Mouse (Mus musculus) heart, embryonic 13.5 days (tissue): ENCODE measurements around the gene Slc16a6. TPM values are rescaled to one million over a fixed set of nuclear protein-coding genes. Genes with fewer than 3 reads are reported as not detected.

Experiments
- ATAC-seq: fragments of 200-750 bp; cut with Nextera tagmentation; 2 replicates; pipeline ENCODE4 v1.8.0; 2017; ENCODE audit warnings: moderate TSS enrichment; ENCODE audit not compliant: insufficient number of reproducible peaks, low FRiP score, low TSS enrichment; ENCODE audit errors: extremely low read depth
- H3K27ac ChIP-seq: fragments of 300-500 bp; sonication (generic); replicated peaks from 2 replicates; pipeline ENCODE4 v1.5.1; 2015; ENCODE audit warnings: moderate library complexity, mild to moderate bottlenecking, inconsistent platforms
- H3K27me3 ChIP-seq: fragments of 300-500 bp; sonication (generic); replicated peaks from 2 replicates; pipeline ENCODE4 v1.6.1; 2015; ENCODE audit warnings: mild to moderate bottlenecking, inconsistent platforms
- H3K36me3 ChIP-seq: fragments of 300-500 bp; sonication (generic); 2 replicates; pipeline ENCODE4 v1.6.1; 2015; ENCODE audit warnings: mild to moderate bottlenecking, inconsistent platforms
- H3K4me1 ChIP-seq: fragments of 300-500 bp; sonication (generic); 2 replicates; pipeline ENCODE4 v1.6.1; 2015; ENCODE audit warnings: inconsistent platforms
- H3K4me2 ChIP-seq: fragments of 300-500 bp; sonication (generic); 2 replicates; pipeline ENCODE4 v1.6.1; 2015; ENCODE audit warnings: inconsistent platforms, mild to moderate bottlenecking, moderate library complexity
- H3K4me3 ChIP-seq: fragments of 300-500 bp; sonication (generic); 2 replicates; pipeline ENCODE4 v1.5.1; 2015; ENCODE audit warnings: moderate library complexity, mild to moderate bottlenecking, inconsistent platforms
- H3K9ac ChIP-seq: fragments of 300-500 bp; sonication (generic); 2 replicates; pipeline ENCODE4 v1.6.1; 2015; ENCODE audit warnings: inconsistent platforms, mild to moderate bottlenecking, moderate library complexity
- H3K9me3 ChIP-seq: fragments of 300-500 bp; sonication (generic); 2 replicates; pipeline ENCODE4 v1.6.1; 2016; ENCODE audit warnings: inconsistent platforms
- WGBS: fragments of 180-500 bp; shearing (Covaris S2); methylation state at CpG from one replicate; pipeline ENCODE4 v1.1.7; 2015; ENCODE audit warnings: mixed read lengths; 5-methylcytosine and 5-hydroxymethylcytosine counted together
- microRNA-seq: library from miRNA; unstranded; fragments of <30 nt; microRNA quantifications from one replicate; pipeline ENCODE4, GENCODE M21; 2016
- polyA plus RNA-seq: library from polyadenylated mRNA; unstranded; fragments of >200 nt; fragmentation: Nextera tagmentation; extraction: Ambion mirVana; gene quantifications from 2 replicates; pipeline ENCODE4 v1.2.1, GENCODE M21; 2015

Slc16a6 gene
- polyA plus RNA-seq, 1 experiment from 2014 or later = 9.7 TPM

- Histone ChIP-seq H3K9me3 (no peaks in the 10 kb centered on the region), H3K36me3 (peaks cover under 1% of the 10 kb centered on the region; the same call in 1 of the 2 replicates), H3K4me1 (0 out of 2 replicates have a peak, but pooled peaks cover 2% of the 10 kb centered on the region), H3K4me2 (no peak overlapping the region), H3K4me3 (no peak overlapping the region), H3K9ac (no peak overlapping the region), H3K27me3 (no peaks in the 10 kb centered on the region), H3K27ac (no peak overlapping the region)
- ATAC-seq = no peak
- 80% methylated on average over 5 of the region's 5 CpGs for WGBS
These were observed 67.0 kb downstream of the Slc16a6 start for GRCm38 (mm10) chr11:109406431-109406830.

Small RNAs within 50 kb of the gene (microRNA-seq; reads per million reads assigned to microRNA genes)
- not detected for gene Gm25540

Other genes with a start within 250 kb of the Slc16a6 start
- gene Rgs9, start 175.5 kb downstream of the Slc16a6 start, polyA plus RNA-seq = 0.60 and 0.64 TPM in 2 replicates
- gene Gna13, start 110.8 kb downstream of the Slc16a6 start, polyA plus RNA-seq = 17.8 and 18.6 TPM in 2 replicates
- 0.05 TPM in 1 of 2 replicates, not detected in the other for gene 9930022D16Rik, start 59.7 kb downstream of the Slc16a6 start, polyA plus RNA-seq
- gene Amz2, start 47.7 kb downstream of the Slc16a6 start, polyA plus RNA-seq = 33.4 and 38.1 TPM in 2 replicates
- gene Arsg, start 224 bp downstream of the Slc16a6 start, polyA plus RNA-seq = 3.8 and 3.9 TPM in 2 replicates
- gene Wipi1, start 138.4 kb upstream of the Slc16a6 start, polyA plus RNA-seq = 44.7 and 48.0 TPM in 2 replicates
- gene Prkar1a, start 175.8 kb upstream of the Slc16a6 start, polyA plus RNA-seq = 375 and 413 TPM in 2 replicates
- gene Fam20a, start 248.7 kb upstream of the Slc16a6 start, polyA plus RNA-seq = 1.6 and 2.3 TPM in 2 replicates